Mouse (Mus musculus) G1E (cell line): ENCODE measurements at regions not wholly inside any gene's neighbourhood (a gene's known extent, or its start where the extent isn't known, plus 50 kb on each side); places are given as distances from the start of the nearest gene placed in this dataset.

Experiments
- ATAC-seq: 2 replicates; pipeline ENCODE4 v1.8.0; 2016; ENCODE audit warnings: mild to moderate bottlenecking; ENCODE audit not compliant: insufficient number of reproducible peaks, poor library complexity, low FRiP score, severe bottlenecking; ENCODE audit errors: extremely low read depth
- DNase-seq: peaks from one replicate; pipeline ENCODE4 v3.0.0; 2012; ENCODE audit warnings: low spot score
- H3K27me3 ChIP-seq: 2 replicates; pipeline ENCODE4 v1.6.1; 2012; ENCODE audit warnings: mild to moderate bottlenecking, low read length, inconsistent platforms; ENCODE audit not compliant: insufficient read depth
- H3K36me3 ChIP-seq: replicated peaks from 2 replicates; pipeline ENCODE3; 2012; ENCODE audit warnings: mild to moderate bottlenecking, inconsistent platforms
- H3K4me1 ChIP-seq: 2 replicates; pipeline ENCODE4 v1.6.1; 2012; ENCODE audit warnings: low read depth, low read length, inconsistent platforms, mixed read lengths; ENCODE audit not compliant: insufficient read depth
- H3K4me3 ChIP-seq: 2 replicates; pipeline ENCODE4 v1.5.1; 2012; ENCODE audit warnings: low read depth, mild to moderate bottlenecking, inconsistent platforms, low read length, moderate library complexity, mixed read lengths
- H3K9me3 ChIP-seq: replicated peaks from 2 replicates; pipeline ENCODE4 v1.6.1; 2012; ENCODE audit warnings: inconsistent platforms
- CTCF ChIP-seq: IDR thresholded peaks from 2 replicates; pipeline ENCODE4 v1.5.1; 2012; ENCODE audit warnings: low read depth, low read length, inconsistent platforms, mixed read lengths
- GATA1 ChIP-seq: IDR thresholded peaks from 2 replicates; pipeline ENCODE4 v1.6.1; 2012; ENCODE audit warnings: borderline replicate concordance, low read length, inconsistent platforms, mixed read lengths
- GATA2 ChIP-seq: IDR thresholded peaks from 2 replicates; pipeline ENCODE4 v1.6.1; 2012; ENCODE audit warnings: low read depth, low read length, inconsistent platforms, borderline replicate concordance
- POLR2AphosphoS5 ChIP-seq: IDR thresholded peaks from 2 replicates; pipeline ENCODE4 v1.6.1; 2012; ENCODE audit warnings: low read depth, low read length, inconsistent platforms; ENCODE audit not compliant: insufficient replicate concordance
- TAL1 ChIP-seq: conservative IDR thresholded peaks from 2 replicates; pipeline ENCODE4 v1.6.1; 2012; ENCODE audit warnings: low read depth, low read length, inconsistent platforms, mixed read lengths

DNA sequence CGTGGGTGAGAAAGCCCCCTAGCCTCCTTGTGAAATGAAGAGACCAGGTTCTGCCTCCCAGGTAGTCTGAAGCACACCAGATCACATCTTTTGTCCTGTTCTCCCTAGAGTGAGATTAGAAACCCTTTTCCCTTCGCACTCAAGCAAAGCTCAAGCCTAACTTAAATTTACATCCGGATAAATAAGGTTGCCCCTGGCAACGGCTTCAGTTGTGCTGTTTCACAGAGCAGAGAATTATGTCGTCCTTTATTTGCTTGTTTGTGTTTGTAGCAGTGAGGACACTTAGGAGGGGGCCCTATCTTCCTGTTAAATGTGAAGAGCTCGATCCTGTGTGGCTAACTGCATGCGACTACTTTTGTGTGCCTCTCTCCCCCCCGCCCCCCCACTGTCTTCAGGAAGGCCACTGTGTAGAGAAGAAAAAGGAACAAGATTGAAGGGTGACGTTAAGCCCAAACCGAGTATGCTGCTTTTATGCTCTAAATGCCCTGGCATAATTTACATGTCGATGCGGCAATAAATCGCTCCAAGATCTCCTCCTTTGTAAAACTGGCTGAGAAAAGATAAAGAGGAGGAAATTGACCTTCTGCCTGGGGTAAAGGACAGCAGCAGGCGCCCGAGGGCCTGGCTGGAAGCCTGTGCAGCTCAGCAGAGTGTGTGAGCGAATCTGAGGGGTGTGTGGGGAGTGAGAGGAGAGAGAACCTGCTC is 439.9 kb downstream of the Prdm2 start:
- peaks cover 89% of the 10 kb centered on the region for H3K9me3 ChIP-seq
- DNase-seq, result no peak
- ATAC-seq, result no peak
- TF ChIP-seq GATA1 (no peak), GATA2 (no peak), CTCF (no peak), POLR2AphosphoS5 (no peak), TAL1 (no peak)
- H3K27me3 ChIP-seq, result no peaks in the 10 kb centered on the region
- no peaks in the 10 kb centered on the region for H3K36me3 ChIP-seq
- H3K4me1 ChIP-seq, result no peaks in the 10 kb centered on the region
- H3K4me3 ChIP-seq, result no peak overlapping the region

- peaks cover 91% of the 10 kb centered on the region for H3K9me3 ChIP-seq
These were observed 441.2 kb downstream of the Prdm2 start for GRCm38 (mm10) chr4:142771520-142772150.

DNA sequence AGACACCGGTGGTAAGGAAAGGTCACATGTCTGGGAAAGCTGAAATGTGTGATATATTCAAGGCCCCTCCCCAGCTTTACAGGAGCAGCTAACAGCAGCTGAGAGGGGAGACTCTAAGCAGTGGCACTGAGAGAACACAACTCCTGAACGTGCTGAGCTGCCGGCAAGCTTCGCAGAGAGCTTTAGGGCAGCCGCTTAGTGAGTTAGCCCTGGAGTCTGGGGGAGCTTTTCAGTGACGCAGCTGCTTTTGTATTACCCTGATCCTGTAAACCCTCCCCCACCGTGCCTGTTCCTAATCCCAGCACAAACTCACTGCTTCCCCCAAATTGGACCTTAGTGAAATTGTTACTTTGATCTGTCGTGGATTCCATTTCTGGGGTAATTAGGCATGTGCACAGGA is 442.6 kb downstream of the Prdm2 start:
- H3K27me3 ChIP-seq, result no peaks in the 10 kb centered on the region
- H3K9me3 ChIP-seq, result peaks cover 84% of the 10 kb centered on the region
- no peaks in the 10 kb centered on the region for H3K36me3 ChIP-seq
- DNase-seq (no peak), ATAC-seq (no peak)
- no peaks in the 10 kb centered on the region for H3K4me1 ChIP-seq
- H3K4me3 ChIP-seq, result no peak overlapping the region
- TF ChIP-seq GATA1, result no peak
- no peak for TF ChIP-seq GATA2
- no peak for TF ChIP-seq POLR2AphosphoS5
- no peak for TF ChIP-seq TAL1

More at GRCm38 (mm10) chr4:142771520-142772150, 441.2 kb downstream of the Prdm2 start:
- Histone ChIP-seq H3K27me3 (no peaks in the 10 kb centered on the region), H3K36me3 (no peaks in the 10 kb centered on the region), H3K4me1 (no peaks in the 10 kb centered on the region), H3K4me3 (no peak overlapping the region)
- DNase-seq (no peak), ATAC-seq (no peak)
- TF ChIP-seq GATA2 (no peak), POLR2AphosphoS5 (no peak), CTCF (no peak), GATA1 (no peak), TAL1 (no peak)

DNA sequence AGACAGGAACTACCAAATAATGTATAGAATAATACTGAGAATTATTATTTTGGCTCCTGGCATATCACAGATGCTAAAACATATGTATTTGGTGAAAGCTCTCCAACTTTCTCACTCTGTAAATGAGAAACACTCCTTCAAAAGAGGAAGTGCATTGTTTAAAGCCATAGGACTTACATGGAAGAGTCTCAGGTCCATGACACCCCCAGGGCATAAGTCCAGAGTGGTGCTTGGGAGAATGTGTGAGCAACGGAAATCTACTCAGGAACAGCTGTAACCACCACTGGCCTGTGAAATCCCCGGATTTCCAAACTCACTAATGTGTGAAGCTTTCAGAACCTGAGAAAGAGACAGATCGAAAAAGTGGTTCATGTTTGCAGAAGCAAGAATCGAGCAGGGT is 445.1 kb downstream of the Prdm2 start:
- TF ChIP-seq GATA2 (no peak), POLR2AphosphoS5 (no peak), GATA1 (no peak), TAL1 (no peak), CTCF (no peak)
- Histone ChIP-seq H3K36me3 (no peaks in the 10 kb centered on the region), H3K9me3 (peaks cover 73% of the 10 kb centered on the region), H3K4me3 (no peak overlapping the region), H3K27me3 (no peaks in the 10 kb centered on the region), H3K4me1 (no peaks in the 10 kb centered on the region)
- DNase-seq (no peak), ATAC-seq (no peak)

DNA sequence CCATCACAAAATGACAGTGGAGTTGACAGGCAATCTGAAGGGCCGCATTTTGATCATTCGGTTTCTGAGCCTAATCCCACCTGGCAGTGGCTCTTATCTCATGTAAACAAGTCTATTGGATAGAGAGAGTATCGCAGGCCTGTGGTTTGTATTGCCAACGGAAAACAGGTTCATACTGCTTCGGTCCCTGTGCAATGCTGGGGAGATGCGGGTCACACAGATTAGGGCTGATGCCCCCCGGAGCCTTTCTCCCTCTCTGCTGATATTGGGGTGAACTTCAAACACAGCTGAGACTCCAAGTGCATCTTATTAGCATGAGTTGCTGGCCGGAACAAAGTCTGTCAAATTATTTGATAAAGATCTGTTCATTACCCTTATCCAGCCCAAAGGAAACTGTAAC is 451.2 kb downstream of the Prdm2 start:
- no peak for TF ChIP-seq TAL1
- no peak for TF ChIP-seq GATA2
- no peak for TF ChIP-seq POLR2AphosphoS5
- no peak for TF ChIP-seq CTCF
- no peak for TF ChIP-seq GATA1
- Histone ChIP-seq H3K4me3 (no peak overlapping the region), H3K4me1 (no peaks in the 10 kb centered on the region), H3K36me3 (no peaks in the 10 kb centered on the region), H3K9me3 (peaks cover 68% of the 10 kb centered on the region), H3K27me3 (no peaks in the 10 kb centered on the region)
- ATAC-seq (no peak), DNase-seq (no peak)

- DNase-seq (no peak), ATAC-seq (no peak)
- TF ChIP-seq GATA1 (no peak), GATA2 (no peak), CTCF (no peak), TAL1 (no peak), POLR2AphosphoS5 (no peak)
- Histone ChIP-seq H3K4me3 (no peak overlapping the region), H3K27me3 (no peaks in the 10 kb centered on the region), H3K9me3 (peaks cover 81% of the 10 kb centered on the region), H3K4me1 (no peaks in the 10 kb centered on the region), H3K36me3 (no peaks in the 10 kb centered on the region)
These were observed 454.7 kb downstream of the Prdm2 start for GRCm38 (mm10) chr4:142758102-142758501.
